Mouse (Mus musculus) thymus, adult 2 months (tissue): ENCODE measurements around the gene St6galnac3. TPM values are rescaled to one million over a fixed set of nuclear protein-coding genes. Genes with fewer than 3 reads are reported as not detected.

Source experiments
- DNase-seq: peaks from one replicate; pipeline ENCODE4 v3.0.0; 2021
- H3K27ac ChIP-seq: fragments of 200-500 bp; 2 replicates; pipeline ENCODE4 v1.5.1; 2012; ENCODE audit warnings: low read length, control low read depth; ENCODE audit not compliant: control insufficient read depth, insufficient read depth
- H3K27me3 ChIP-seq: fragments of 200-500 bp; 2 replicates; pipeline ENCODE4 v1.6.1; 2012; ENCODE audit warnings: mild to moderate bottlenecking, low read length, moderate library complexity, mixed read lengths; ENCODE audit not compliant: control insufficient read depth, insufficient read depth
- H3K36me3 ChIP-seq: fragments of 200-500 bp; 2 replicates; pipeline ENCODE4 v1.6.1; 2012; ENCODE audit warnings: mild to moderate bottlenecking, low read length, moderate library complexity; ENCODE audit not compliant: control insufficient read depth, insufficient read depth
- H3K4me1 ChIP-seq: fragments of 200-500 bp; replicated peaks from 2 replicates; pipeline ENCODE4 v1.6.1; 2012; ENCODE audit warnings: low read length; ENCODE audit not compliant: control insufficient read depth, insufficient read depth
- H3K4me3 ChIP-seq: fragments of 200-500 bp; 2 replicates; pipeline ENCODE4 v1.5.1; 2012; ENCODE audit warnings: mild to moderate bottlenecking, low read length, control low read depth, moderate library complexity; ENCODE audit not compliant: control insufficient read depth, insufficient read depth
- CTCF ChIP-seq: fragments of 200-500 bp; IDR thresholded peaks from 2 replicates; pipeline ENCODE4 v1.5.1; 2012; ENCODE audit warnings: mild to moderate bottlenecking, control low read depth, low read length, moderate library complexity, borderline replicate concordance; ENCODE audit not compliant: control insufficient read depth, poor library complexity, insufficient read depth; ENCODE audit errors: extremely low read depth
- POLR2A ChIP-seq: fragments of 200-500 bp; IDR thresholded peaks from 2 replicates; pipeline ENCODE4 v1.6.1; 2012; ENCODE audit warnings: mild to moderate bottlenecking, low read length, control low read depth, moderate library complexity; ENCODE audit not compliant: control insufficient read depth, poor library complexity, insufficient read depth; ENCODE audit errors: extremely low read depth
- WGBS: fragments of 180-500 bp; shearing (Covaris S2); methylation state at CpG from one replicate; pipeline ENCODE4 v1.1.7; 2018; 5-methylcytosine and 5-hydroxymethylcytosine counted together
- polyA plus RNA-seq: library from polyadenylated mRNA; depleted of rRNA; stranded (reverse); fragments of >200 nt; gene quantifications from 2 replicates; pipeline ENCODE4 v1.2.3, GENCODE M21; 2012

Gene St6galnac3
- polyA plus RNA-seq, 1 experiment: 1.3 TPM

- no peaks in the 10 kb centered on the region for H3K27me3 ChIP-seq
- TF ChIP-seq CTCF (no peak), POLR2A (no peak)
- no peak overlapping the region for H3K27ac ChIP-seq
- H3K4me3 ChIP-seq: no peak overlapping the region
- no peak for DNase-seq
- no peaks in the 10 kb centered on the region for H3K36me3 ChIP-seq
- 92% methylated on average over 13 of the region's 13 CpGs for WGBS
- H3K4me1 ChIP-seq: no peaks in the 10 kb centered on the region
Measured at GRCm38 (mm10) chr3:153735796-153736549, 11.0 kb upstream of the St6galnac3 start.

GRCm38 (mm10) chr3:153734741-153735140 lies 9.8 kb upstream of the St6galnac3 start:
- DNase-seq: no peak
- Histone ChIP-seq H3K4me3 (no peak overlapping the region), H3K27ac (no peak overlapping the region), H3K27me3 (no peaks in the 10 kb centered on the region), H3K4me1 (no peaks in the 10 kb centered on the region), H3K36me3 (no peaks in the 10 kb centered on the region)
- WGBS: 80% methylated on average over 10 of the region's 10 CpGs
- TF ChIP-seq CTCF: no peak
- no peak for TF ChIP-seq POLR2A

GRCm38 (mm10) chr3:153733364-153734159 lies 8.6 kb upstream of the St6galnac3 start:
- Histone ChIP-seq H3K27ac (no peak overlapping the region), H3K36me3 (no peaks in the 10 kb centered on the region), H3K27me3 (no peaks in the 10 kb centered on the region), H3K4me3 (no peak overlapping the region), H3K4me1 (no peaks in the 10 kb centered on the region)
- TF ChIP-seq CTCF (no peak), POLR2A (no peak)
- 90% methylated on average over 4 of the region's 4 CpGs for WGBS
- DNase-seq: no peak

GRCm38 (mm10) chr3:153732749-153733148 lies 7.8 kb upstream of the St6galnac3 start:
- 88% methylated on average over 6 of the region's 6 CpGs for WGBS
- DNase-seq: no peak
- no peaks in the 10 kb centered on the region for H3K4me1 ChIP-seq
- no peaks in the 10 kb centered on the region for H3K36me3 ChIP-seq
- H3K27ac ChIP-seq: no peak overlapping the region
- no peak for TF ChIP-seq CTCF
- no peak for TF ChIP-seq POLR2A
- H3K27me3 ChIP-seq: no peaks in the 10 kb centered on the region
- H3K4me3 ChIP-seq: no peak overlapping the region

- no peak for TF ChIP-seq CTCF
- no peak for TF ChIP-seq POLR2A
- H3K36me3 ChIP-seq: no peaks in the 10 kb centered on the region
- no peaks in the 10 kb centered on the region for H3K27me3 ChIP-seq
- DNase-seq: no peak
- H3K4me3 ChIP-seq: no peak overlapping the region
- WGBS: 83% methylated on average over 6 of the region's 6 CpGs
- no peak overlapping the region for H3K27ac ChIP-seq
- no peaks in the 10 kb centered on the region for H3K4me1 ChIP-seq
Measured at GRCm38 (mm10) chr3:153732035-153732434, 7.1 kb upstream of the St6galnac3 start.

- Histone ChIP-seq H3K27me3 (no peaks in the 10 kb centered on the region; the same call in 1 of the 2 replicates), H3K4me3 (no peak overlapping the region), H3K4me1 (peaks cover 12% of the 10 kb centered on the region), H3K36me3 (no peaks in the 10 kb centered on the region), H3K27ac (no peak overlapping the region)
- no peak for DNase-seq
- TF ChIP-seq CTCF: no peak
- TF ChIP-seq POLR2A: no peak
Measured at GRCm38 (mm10) chr3:153728577-153728976, 3.6 kb upstream of the St6galnac3 start.
